Mouse (Mus musculus): Measurements from ENCODE around the gene Rnf103.

DNA sequence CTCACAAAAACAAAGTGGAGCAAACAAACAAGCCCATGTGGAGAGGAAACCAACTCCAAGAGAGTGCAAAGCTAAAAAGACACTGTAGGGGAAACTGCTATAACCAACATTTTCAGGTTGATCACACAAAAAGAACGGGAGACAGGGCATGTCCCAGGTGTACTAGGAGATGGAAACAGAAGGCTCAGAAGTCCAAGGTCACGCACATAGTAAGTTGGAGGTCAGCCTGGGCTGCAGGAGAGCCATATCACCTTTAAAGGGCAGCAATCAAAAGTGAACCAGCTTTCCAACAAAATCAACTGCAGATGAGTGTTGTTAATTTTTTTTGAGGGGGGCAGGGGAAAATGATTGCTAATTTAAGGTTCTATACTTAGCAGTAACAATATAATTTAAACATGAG, 7.5 kb upstream of the Rnf103 start:
- TF ChIP-seq POLR2A (IDR thresholded peaks at IDR 0.05; ENCODE audit: control insufficient read depth, extremely low read depth, insufficient read depth, low read length, poor library complexity) = no peak
- TF ChIP-seq CTCF (IDR thresholded peaks at IDR 0.05; ENCODE audit: borderline replicate concordance, control insufficient read depth, extremely low read depth, insufficient read depth, low read length, poor library complexity) = no peak

Data from thymus, adult 2 months (tissue).